Mouse (Mus musculus) naive thymus-derived CD4-positive, alpha-beta T cell, adult 2 months (primary cell): ENCODE data around the gene Nob1.

Experiments used
- DNase-seq: peaks from one replicate; pipeline ENCODE4 v3.0.0-alpha.2; 2011; ENCODE audit warnings: low read depth

Nob1 gene

DNA sequence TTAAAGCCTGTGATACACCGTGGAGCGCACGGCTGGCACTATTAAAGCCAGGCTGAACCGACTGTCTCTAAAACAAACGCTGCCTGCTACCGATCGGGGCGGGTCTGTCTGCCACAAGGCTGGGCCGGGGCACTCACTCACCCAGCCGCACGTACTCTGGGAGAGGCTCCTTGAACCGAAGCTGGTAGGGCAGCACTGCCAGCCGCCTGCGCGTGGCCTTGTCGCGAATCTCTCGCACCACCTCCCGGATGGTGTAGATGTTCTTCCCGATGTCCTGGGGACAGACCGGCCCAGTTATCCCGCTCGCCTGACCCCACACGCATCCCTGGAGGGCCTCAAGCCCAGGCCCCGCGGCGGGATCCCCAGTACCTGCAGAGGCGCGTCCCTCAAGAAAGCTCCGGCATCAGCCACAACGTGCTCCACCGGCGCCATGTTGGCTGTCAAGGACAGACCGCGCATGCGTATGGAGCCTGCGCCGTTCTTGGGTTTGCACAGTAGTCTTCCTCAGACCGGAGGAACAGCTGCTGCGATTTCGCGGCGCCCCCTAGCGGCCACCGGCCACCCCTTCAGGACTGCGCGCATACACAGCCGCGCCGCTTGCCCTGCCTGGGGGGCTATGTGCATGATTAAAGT lies at the start of gene Nob1:
Gene Nob1 (minus strand): TSS at position 455 of the 633 bp plus-strand sequence.
- DNase-seq: peak; percentile 99

GRCm38 (mm10) chr8:107473369-107473768 lies 48.5 kb upstream of the Nob1 start:
- no peak for DNase-seq

DNA sequence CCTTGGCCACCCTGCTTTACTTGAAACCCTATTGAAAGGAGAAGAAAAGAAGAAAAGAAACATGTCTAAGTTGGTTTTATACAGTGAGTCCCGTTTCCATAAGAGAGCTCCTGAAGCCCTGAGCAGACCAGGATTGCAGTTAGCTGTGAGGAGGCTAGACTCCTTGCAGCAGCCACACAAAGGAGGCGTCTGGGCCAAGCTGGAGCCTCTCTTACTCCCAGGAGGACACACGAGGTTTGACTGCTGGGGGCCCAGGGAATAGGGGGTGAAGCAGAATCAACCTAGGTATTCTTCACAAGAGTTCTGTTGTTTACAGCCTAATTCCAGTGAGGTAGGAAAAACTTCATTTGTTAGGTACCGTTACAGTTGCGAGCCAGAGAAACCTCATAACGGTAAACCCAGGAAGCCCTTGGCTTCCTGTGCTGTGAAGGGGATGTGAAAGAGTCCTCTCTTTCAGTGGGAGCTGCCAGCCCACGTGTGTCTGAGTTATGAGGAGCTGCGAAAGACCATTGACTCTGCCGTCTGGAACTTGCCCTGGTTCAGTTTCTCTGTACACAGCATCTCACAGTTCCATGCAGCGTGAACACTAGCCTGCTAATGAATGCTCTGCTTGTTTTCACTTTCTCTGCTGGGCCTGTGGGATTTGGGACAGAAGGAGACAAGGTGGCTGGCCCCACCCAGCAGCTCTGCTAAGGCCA lies 47.7 kb upstream of the Nob1 start:
- no peak for DNase-seq

- no peak for DNase-seq
Measured at GRCm38 (mm10) chr8:107470302-107470701, 45.5 kb upstream of the Nob1 start.

GRCm38 (mm10) chr8:107468811-107469302 lies 44.0 kb upstream of the Nob1 start:
- no peak for DNase-seq

- DNase-seq: no peak
Measured at GRCm38 (mm10) chr8:107466642-107467041, 41.8 kb upstream of the Nob1 start.

GRCm38 (mm10) chr8:107465332-107465990 lies 40.6 kb upstream of the Nob1 start:
- DNase-seq: no peak

GRCm38 (mm10) chr8:107462423-107462822 lies 37.6 kb upstream of the Nob1 start:
- DNase-seq: no peak

GRCm38 (mm10) chr8:107458281-107458680 lies 33.4 kb upstream of the Nob1 start:
- DNase-seq: no peak

DNA sequence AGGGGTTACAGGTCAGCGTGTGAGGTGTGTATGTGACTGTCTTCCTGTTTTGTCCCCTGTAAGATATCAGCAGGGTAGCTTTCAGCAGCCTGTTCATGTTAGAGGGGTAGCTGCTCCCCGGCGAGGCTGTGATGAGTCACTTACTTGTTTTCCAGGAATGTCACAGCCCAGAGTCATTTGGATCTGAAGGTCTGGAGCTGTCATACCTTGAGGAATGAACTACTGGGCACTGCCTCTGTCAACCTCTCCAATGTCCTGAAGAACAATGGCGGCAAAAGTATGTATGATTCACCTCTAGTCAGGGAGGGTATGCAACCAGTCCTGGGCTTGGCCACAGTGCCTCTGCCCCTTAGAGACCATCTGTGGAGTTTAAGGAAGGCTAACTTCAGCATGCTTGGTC lies 32.9 kb upstream of the Nob1 start:
- no peak for DNase-seq

GRCm38 (mm10) chr8:107455268-107455667 lies 30.4 kb upstream of the Nob1 start:
- peak; percentile 65 for DNase-seq

GRCm38 (mm10) chr8:107453386-107453785 lies 28.5 kb upstream of the Nob1 start:
- DNase-seq: no peak

DNA sequence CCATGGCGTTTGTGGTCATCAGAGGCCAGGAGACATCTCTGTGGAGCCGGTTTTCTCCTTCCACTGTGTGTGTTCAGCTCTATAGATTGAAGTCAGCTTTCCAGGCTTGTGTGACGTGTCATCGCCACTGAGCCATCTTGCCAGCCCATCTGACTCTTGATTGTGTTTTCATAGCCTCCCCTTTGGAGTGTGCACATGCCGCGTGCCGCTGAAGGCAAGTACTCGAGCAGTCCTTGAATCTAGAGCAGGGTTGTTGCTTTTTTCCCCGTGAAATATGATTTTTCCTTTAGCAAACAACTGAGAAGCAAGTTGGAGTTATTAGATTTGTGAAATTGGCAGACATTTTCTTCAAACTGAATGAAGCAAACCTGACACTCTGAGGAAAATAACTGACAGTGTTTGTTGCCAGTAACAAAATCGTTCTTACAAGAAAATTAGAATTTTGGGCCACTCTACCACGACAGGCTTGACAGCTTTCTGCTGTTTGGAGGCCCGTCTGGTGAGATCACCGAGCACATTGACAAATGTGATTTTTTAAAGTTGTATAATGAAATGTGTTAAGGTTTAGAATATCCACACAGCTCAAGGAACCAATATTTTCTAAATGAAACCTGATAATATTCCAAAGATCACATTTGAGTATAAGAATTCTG lies 26.7 kb upstream of the Nob1 start:
- no peak for DNase-seq

DNA sequence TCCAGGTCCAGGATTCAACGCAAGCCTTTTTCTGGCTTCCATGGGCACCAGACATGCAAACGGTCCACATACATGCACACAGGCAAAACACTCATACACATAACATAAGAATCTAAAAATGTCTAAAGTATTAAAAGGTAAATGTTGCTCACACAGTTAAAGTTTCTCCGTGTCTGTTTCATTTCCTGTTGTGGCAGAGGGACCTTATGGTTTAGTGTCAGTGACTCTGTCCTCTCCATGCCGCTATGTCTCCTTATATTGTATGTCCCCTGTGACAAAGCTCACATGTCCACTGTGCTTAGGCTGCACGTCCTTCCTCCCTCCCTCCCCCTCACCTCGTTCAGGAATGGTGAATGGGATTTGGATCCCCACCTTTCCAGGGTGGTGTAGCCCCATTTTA lies 24.8 kb upstream of the Nob1 start:
- DNase-seq: no peak

DNA sequence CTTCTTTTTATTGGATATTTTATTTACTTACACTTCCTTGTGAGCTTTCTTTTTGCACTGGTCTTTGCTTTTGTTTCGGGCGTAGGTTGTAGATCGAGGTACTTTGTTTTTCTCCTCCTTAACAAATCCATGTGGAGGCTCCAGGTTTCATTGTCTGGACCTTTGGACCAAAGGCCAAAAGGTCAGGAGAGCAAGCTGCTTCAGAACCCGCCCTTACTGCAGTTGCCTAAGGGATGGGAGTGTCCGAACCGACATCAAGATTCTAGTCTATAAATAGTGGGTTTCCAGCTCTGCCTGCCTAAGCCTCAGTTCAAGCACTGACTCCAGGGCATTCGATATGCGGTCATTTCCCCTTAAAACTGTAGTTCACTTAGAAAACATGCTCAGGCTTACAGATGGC lies 24.3 kb upstream of the Nob1 start:
- no peak for DNase-seq

DNA sequence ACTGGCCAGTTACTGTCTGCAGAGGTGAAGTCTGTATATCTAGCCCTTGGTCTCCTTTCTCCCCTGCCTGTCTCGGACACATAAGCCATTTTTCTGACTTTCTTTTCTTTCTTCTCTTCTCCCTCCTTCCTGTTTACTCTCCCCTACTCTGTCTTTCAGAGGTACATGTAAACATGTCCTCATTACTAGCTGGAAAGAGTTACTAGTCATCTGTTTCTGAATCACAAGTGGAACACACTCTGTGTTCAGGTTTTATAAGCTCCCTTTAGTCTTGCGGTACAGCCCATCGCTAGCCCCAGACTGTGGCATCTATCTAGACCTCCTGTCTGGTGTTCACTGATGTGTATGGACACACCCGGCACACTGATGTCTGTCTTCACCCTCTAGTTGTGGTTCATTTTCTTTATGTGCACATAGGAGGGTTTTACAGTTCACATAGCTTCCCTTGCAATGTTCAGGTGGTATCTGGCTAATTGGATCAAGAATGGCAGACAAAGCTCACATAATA lies 23.6 kb upstream of the Nob1 start:
- no peak for DNase-seq

GRCm38 (mm10) chr8:107447713-107448112 lies 22.9 kb upstream of the Nob1 start:
- no peak for DNase-seq

DNA sequence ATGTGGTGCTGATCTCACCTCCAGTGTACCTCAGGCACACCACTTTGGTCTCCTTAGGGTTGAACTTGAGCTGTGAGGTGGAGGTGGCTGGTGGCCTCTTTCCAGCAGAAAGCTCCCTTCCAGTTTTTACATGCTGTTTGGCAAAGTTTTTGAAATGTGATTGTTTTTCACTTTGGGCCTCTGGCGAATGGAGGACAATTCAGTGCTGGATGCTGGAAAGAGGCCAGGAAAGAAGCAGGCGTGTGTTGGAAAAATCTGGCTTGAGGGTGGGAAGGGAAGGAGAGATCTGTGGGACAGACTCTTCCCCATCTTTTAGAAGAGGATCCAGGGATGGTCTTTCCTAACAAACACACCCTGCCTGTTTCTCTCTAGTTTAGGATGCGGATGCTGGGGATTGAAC lies 19.8 kb upstream of the Nob1 start:
- DNase-seq: no peak

- no peak for DNase-seq
Measured at GRCm38 (mm10) chr8:107439880-107440625, 15.2 kb upstream of the Nob1 start.

DNA sequence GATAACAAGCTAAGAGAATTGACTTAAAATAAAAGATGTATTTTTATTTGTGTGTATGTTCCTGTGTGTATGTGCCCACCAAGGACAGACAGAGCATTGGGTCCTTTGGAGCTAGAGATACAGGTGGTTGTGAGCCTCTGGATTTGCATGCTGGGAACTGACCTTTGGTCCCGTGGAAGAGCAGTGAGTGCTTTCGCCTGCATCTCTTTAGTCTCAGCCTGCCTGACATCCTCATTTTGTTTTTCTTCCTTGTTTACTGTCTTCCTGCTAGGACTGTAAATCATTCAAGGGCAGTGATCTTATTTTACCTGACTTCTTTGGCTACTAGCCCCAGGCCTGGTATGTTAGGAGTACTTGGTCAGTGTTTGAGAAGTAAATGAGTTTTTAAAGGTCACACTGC lies 12.9 kb upstream of the Nob1 start:
- DNase-seq: no peak

- peak; percentile 53 for DNase-seq
Measured at GRCm38 (mm10) chr8:107436841-107437421, 12.1 kb upstream of the Nob1 start.
